Mouse (Mus musculus) left cerebral cortex, adult 8-10 months (tissue): Measurements from ENCODE around the gene Mesd. TPM values are rescaled to one million over a fixed set of nuclear protein-coding genes. Genes with fewer than 3 reads are reported as not detected.
"Not testable (repeated sequence)": the region's sequence is repeated elsewhere in the genome, so short reads cannot be mapped to it uniquely, and the experiment has no call there.

ENCODE experiments used
- DNase-seq, 2 experiments: peaks; one replicate each; pipeline ENCODE4 v3.0.0; 2022; ENCODE audit warnings: low spot score in 2 of 2
- total RNA-seq, 4 experiments: library from RNA; stranded (reverse); gene quantifications; 2 replicates each; pipeline ENCODE4 v1.2.4; 2022

Gene Mesd
- total RNA-seq, 4 experiments from 2014 or later, result 61.7 to 70.5 (median 69.1) TPM

DNA sequence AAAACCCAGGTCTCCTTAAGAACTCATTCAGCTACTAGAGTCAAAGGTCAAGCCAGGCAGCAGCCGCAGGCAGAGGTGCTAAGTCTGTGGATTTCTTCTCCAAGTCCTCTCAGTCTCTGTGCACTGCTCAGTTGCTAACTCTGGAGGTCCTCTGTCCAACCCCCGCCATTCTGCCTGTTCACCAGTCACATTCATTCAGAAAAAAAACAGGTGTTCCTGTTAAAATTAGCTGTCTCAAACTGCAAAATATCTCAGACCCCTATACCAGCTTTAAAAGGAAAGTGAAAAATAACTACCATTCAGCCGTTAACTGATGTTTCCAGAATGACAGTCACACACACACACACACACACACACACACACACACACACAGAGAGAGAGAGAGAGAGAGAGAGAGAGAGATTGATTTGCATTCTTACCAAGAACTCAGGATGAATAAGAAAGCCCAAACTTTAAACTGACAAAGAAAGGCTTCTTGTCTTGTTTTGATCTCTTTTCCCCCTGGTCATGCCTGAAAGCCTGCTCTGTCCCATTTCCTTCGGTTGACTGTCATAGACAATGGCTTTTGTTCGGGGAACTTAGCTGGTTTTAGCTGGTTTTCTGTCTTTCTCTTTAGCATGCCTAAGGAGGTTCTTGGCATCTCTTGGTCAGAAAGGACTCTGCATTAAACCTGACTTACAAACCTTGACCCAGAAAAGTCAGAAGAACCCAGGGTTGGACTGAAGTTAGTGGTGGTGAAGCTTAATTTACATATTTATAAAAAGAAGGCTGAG is 5.4 kb upstream of the Mesd start:
- DNase-seq, result no peak

DNA sequence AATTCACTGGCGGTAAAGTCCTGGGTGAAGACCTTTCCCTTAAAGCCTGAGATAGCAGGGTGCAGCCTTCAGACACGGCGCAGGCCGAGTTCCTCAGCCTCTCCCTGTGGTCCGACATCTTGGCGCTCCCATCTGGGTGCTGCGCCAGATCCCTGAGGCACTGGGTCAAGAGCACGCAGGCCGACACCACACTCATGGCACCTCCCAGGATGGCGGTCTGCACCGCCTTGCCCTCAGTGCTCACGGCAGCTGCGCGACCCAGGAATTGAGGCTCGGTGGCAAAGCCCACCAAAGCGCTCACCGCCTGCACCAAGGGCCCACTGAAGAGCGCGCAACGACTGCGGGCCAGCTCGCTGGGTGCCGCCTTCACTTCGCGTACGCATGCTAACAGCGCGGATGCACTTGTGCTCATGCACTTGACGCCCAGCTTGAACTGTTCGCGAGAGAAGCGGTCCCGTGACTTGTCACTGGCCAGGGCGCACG is 2.1 kb upstream of the Mesd start:
- peak in 1 of 2 experiments; percentile 26 for DNase-seq

GRCm38 (mm10) chr7:83882633-83883275 is 1.5 kb upstream of the Mesd start:
- peak; percentile 27 to 29 for DNase-seq

- DNase-seq, result peak; percentile 44 to 60
These were observed 818 bp upstream of the Mesd start for GRCm38 (mm10) chr7:83883276-83884020.

- DNase-seq, result peak in 1 of 2 experiments; percentile 18
These were observed 761 bp downstream of the Mesd start for GRCm38 (mm10) chr7:83884921-83885532.

- no peak for DNase-seq
These were observed 1.6 kb downstream of the Mesd start for GRCm38 (mm10) chr7:83885835-83886234.

DNA sequence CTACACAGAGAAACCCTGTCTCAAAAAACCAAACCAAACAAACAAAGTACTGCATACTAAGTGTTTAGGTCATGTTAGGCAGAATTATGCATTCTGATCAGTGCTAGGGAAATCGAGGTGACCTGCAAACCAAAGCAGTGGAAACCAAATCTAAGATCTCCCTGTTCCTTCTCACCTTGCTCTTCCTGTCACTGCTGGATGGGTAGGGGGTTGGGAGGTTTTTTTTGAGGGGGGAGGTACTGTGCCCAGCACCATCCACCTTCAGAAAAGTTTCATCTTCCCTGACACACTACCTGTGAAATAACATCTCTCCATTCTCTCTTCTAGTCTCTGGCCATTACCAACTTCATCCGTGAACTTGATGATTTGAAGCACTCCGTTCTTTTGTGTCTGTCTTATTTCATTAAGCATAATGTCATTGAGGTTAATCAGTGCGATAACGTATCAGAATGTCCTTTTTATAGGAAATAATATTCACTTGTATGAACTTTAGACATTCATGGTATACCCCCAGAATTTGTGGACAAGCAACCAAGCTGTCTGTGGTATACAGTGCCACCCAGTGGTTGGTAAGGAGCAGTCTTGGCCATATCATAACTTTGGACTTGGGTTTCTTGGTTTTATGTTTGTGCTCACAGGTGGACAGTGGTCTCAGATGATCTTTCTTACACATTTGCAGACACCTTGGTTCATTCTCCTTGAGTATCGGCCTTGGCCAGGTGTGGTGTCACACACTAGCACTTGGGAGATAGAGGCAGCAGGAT is 2.3 kb downstream of the Mesd start:
- no peak for DNase-seq

DNA sequence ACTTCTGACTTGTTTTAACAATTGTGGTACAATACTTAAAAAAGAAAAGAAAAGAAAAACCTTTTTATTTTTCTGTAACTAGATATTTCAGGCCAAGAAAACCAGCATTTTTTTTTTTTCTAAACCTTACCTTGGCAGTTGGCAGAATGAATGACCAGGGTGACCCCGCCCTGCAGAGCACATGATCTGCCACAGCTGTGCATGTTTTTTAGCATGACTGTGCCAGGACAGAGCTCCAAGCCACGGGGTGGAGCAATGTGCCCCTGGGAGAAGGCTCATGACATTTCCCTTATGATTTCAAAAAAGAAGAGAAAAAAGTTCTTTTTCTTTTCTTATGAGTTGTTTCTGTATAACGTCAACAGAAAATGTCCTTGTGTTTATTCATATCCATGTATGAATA is 5.1 kb downstream of the Mesd start:
- no peak for DNase-seq

- DNase-seq, result not testable (repeated sequence)
These were observed 5.7 kb downstream of the Mesd start for GRCm38 (mm10) chr7:83889946-83890345.

DNA sequence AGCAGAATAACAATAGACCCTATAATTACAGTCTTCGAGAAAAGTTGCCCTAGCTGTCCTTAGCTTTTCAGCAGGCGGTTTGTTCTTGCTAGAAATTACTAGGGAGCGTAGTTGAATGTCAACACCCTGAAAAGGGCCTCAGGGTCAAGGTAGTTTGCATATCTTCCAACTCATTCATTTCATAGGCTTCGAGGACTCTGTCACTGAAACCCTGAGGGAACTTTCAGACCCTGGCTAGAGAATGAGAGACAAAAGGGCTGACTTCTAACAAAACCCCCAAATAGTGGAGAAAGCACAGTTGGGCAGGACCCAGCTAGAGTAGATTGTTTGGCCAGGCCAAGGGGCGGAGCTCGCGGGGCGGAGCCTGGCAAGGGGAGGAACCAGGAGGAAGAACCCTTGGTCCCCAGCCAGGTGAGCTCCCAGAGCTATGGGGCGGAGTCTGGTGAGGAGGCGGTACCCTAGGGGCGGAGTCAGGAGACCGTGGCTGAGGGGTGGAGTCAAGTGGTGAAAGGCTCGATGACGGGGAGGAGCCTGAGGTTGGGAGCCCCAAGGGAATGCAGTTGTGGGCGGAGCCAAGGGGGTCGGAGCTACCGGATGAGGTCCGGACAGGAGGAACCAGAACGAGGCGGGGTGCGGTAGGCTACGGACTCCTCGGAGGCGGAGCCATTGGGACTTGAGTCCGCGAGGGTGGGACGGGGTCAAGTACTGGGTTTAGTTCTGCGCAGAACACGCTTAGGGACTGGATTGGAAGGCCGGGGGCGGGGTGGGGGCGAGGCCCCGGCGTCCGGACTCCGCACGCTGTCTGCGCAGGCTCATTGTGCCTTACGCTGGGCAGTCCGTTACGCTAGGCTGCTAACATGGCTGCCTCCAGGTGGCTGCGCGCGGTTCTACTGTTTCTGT is 7.4 kb downstream of the Mesd start:
- peak; percentile 94 to 98 for DNase-seq

- DNase-seq, result no peak
These were observed 8.0 kb downstream of the Mesd start for GRCm38 (mm10) chr7:83892333-83892669.

DNA sequence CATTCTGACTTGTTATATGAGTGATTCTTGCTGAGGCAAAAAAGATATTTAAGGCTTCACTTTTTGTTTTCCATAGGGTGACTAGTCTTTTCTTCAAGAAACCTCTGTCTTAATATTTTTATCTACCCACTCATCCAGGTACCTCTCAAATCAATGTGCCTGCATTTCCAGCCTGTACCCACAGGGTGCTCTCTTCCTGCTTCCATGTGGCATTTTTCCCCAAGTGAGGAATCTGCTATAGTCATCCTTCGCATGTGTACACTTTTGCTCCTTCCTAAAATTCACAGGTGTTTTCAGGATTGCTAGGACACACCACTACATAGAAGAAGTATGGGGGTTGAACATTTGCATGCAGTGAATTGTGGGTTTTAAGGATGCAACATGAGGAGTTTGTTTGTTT is 10.1 kb downstream of the Mesd start:
- no peak for DNase-seq

GRCm38 (mm10) chr7:83896077-83896740 is 11.9 kb downstream of the Mesd start:
- no peak for DNase-seq

GRCm38 (mm10) chr7:83898267-83898666 is 14.0 kb downstream of the Mesd start:
- DNase-seq, result no peak

- DNase-seq, result no peak
These were observed 16.3 kb downstream of the Mesd start for GRCm38 (mm10) chr7:83900519-83900918.

- DNase-seq, result no peak
These were observed 17.2 kb downstream of the Mesd start for GRCm38 (mm10) chr7:83901425-83901824.

GRCm38 (mm10) chr7:83902296-83903145 is 18.3 kb downstream of the Mesd start:
- DNase-seq, result no peak

GRCm38 (mm10) chr7:83904831-83905230 is 20.6 kb downstream of the Mesd start:
- no peak for DNase-seq
